In the genomic region with DNA sequence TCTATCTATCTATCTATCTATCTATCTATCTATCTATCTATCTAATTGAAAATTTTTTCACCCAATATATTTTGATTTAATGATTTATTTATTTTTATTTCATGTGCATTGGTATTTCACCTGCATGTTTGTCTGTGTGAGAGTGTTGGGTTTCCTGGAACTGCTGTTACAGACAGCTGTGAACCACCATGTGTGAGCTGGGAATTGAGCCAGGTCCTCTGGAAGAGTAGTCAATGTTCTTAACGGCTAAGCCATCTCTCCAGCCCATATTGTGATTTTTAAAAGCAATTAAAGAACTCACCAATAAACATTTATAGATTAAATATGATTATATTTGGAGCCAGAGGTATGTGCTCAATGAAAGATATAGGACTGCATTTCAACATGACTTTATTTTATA, we compare ENCODE assay signal across 24 mouse cellular contexts.
DNase-seq lines count a peak whose midpoint lies in the region; ATAC-seq and TF ChIP-seq lines count a peak whose summit lies in the region.
"Had no signal": no experiment of that assay in that cellular context is flagged by ENCODE, and none has a peak within 500 bp of the region (broad histone marks: within the 10 kb centered on the region; RNA-seq: fewer than 3 reads in every experiment).

No protein-coding gene starts in this region.

- H3K79me2 ChIP-seq in C2C12 (ENCODE audit: control insufficient read depth, insufficient read depth) = no peaks in the 10 kb centered on the region

- no peaks in the 10 kb centered on the region for H3K9me3 ChIP-seq in limb, embryonic 14.5 days (ENCODE audit: control insufficient read depth, low read length)
- H3K9me3 ChIP-seq in limb, embryonic 10.5 days (replicated peaks) = no peaks in the 10 kb centered on the region
- H3K9me3 ChIP-seq: embryonic facial prominence, embryonic 15.5 days; forebrain, embryonic 12.5 days; intestine, embryonic 15.5 days; limb, embryonic 15.5 days had no signal

- no peaks in the 10 kb centered on the region for H3K79me3 ChIP-seq in C2C12 (ENCODE audit: low read depth)

- no peak overlapping the region for H3K9ac ChIP-seq in limb, embryonic 14.5 days (ENCODE audit: low read depth, low read length, severe bottlenecking)
- H3K9ac ChIP-seq: embryonic facial prominence, embryonic 15.5 days; forebrain, embryonic 12.5 days; forebrain, postnatal 0 days; intestine, embryonic 15.5 days; limb, embryonic 15.5 days; liver, embryonic 14.5 days had no signal

- no peak overlapping the region for H3K27ac ChIP-seq in limb, embryonic 14.5 days (replicated peaks; ENCODE audit: low read depth, low read length)
- no peak overlapping the region for H3K27ac ChIP-seq in limb, embryonic 10.5 days
- H3K27ac ChIP-seq: embryonic facial prominence, embryonic 15.5 days; forebrain, embryonic 12.5 days; intestine, embryonic 15.5 days; layer of hippocampus, adult 2 months; liver, embryonic 14.5 days had no signal

- no peak for ATAC-seq in limb, embryonic 14.5 days (ENCODE audit: low FRiP score, low read depth)
- ATAC-seq: forebrain, postnatal 0 days; hindbrain, embryonic 16.5 days; intestine, embryonic 15.5 days had no signal

- no peak overlapping the region for H3K4me2 ChIP-seq in limb, embryonic 14.5 days (replicated peaks; ENCODE audit: low read depth, low read length, severe bottlenecking)
- H3K4me2 ChIP-seq: embryonic facial prominence, embryonic 15.5 days; forebrain, embryonic 12.5 days; intestine, embryonic 15.5 days; limb, embryonic 15.5 days had no signal

- H3ac ChIP-seq in C2C12 (ENCODE audit: control insufficient read depth, insufficient read length, low read depth) = no peak overlapping the region

- no peak for TF ChIP-seq POLR2A in limb, embryonic 14.5 days (IDR thresholded peaks at IDR 0.05; ENCODE audit: borderline replicate concordance, extremely low read depth, insufficient read depth, insufficient read length)
- no peak for TF ChIP-seq POLR2A in brain, embryonic 14.5 days (IDR thresholded peaks at IDR 0.05; ENCODE audit: borderline replicate concordance, extremely low read depth, insufficient read depth, insufficient read length, poor library complexity, severe bottlenecking)

- no peaks in the 10 kb centered on the region for H3K36me3 ChIP-seq in limb, embryonic 14.5 days (ENCODE audit: control insufficient read depth, insufficient read depth, low read length)
- H3K36me3 ChIP-seq in limb, embryonic 10.5 days = no peaks in the 10 kb centered on the region
- no peaks in the 10 kb centered on the region for H3K36me3 ChIP-seq in C2C12 (ENCODE audit: control insufficient read depth, insufficient read depth)
- H3K36me3 ChIP-seq: embryonic facial prominence, embryonic 15.5 days; forebrain, embryonic 12.5 days; intestine, embryonic 15.5 days; limb, embryonic 15.5 days had no signal

- 27% methylated on average over 1 of the region's 1 CpGs for WGBS in limb, embryonic 14.5 days
- 88% methylated on average over 1 of the region's 1 CpGs for WGBS in limb, embryonic 10.5 days

- no peak overlapping the region for H3K4me3 ChIP-seq in limb, embryonic 14.5 days (replicated peaks; ENCODE audit: low read length)
- no peak overlapping the region for H3K4me3 ChIP-seq in limb, embryonic 10.5 days
- H3K4me3 ChIP-seq in C2C12 (ENCODE audit: insufficient read depth, poor library complexity, severe bottlenecking) = no peak overlapping the region
- H3K4me3 ChIP-seq: embryonic facial prominence, embryonic 15.5 days; forebrain, embryonic 12.5 days; intestine, embryonic 15.5 days; layer of hippocampus, adult 2 months; limb, embryonic 15.5 days had no signal

- peaks cover 17% of the 10 kb centered on the region for H3K4me1 ChIP-seq in limb, embryonic 14.5 days (ENCODE audit: control insufficient read depth, insufficient read depth, low read length)
- peaks cover 17% of the 10 kb centered on the region for H3K4me1 ChIP-seq in limb, embryonic 10.5 days
- H3K4me1 ChIP-seq: embryonic facial prominence, embryonic 15.5 days; intestine, embryonic 15.5 days had no signal

- H3K27me3 ChIP-seq in limb, embryonic 14.5 days (ENCODE audit: control insufficient read depth, insufficient read depth, low read length) = no peaks in the 10 kb centered on the region
- no peaks in the 10 kb centered on the region for H3K27me3 ChIP-seq in limb, embryonic 10.5 days (ENCODE audit: low read depth, poor library complexity, severe bottlenecking)
- H3K27me3 ChIP-seq in C2C12 (ENCODE audit: control insufficient read depth, insufficient read depth, insufficient read length) = no peaks in the 10 kb centered on the region
- H3K27me3 ChIP-seq: CH12.LX; embryonic facial prominence, embryonic 15.5 days; intestine, embryonic 15.5 days; limb, embryonic 15.5 days had no signal

- peak; percentile 88 for DNase-seq in heart, adult 11 months
- DNase-seq in heart, adult 8-10 months (ENCODE audit: low spot score) = no peak
- DNase-seq in limb, embryonic 14.5 days (ENCODE audit: low spot score) = peak; percentile 67
- DNase-seq in limb, embryonic 10.5 days (ENCODE audit: low spot score) = no peak
- peak; percentile 26 for DNase-seq in brain, embryonic 14.5 days (ENCODE audit: low read depth)
- DNase-seq in layer of hippocampus, adult 8-10 months (ENCODE audit: low spot score in 2 of 2) = no peak
- DNase-seq: adrenal gland, postnatal 10 days; B cell, adult 2 months; cerebellum, adult 11-12 months; forebrain, postnatal 0 days; kidney, adult 2 months; kidney, postnatal 36 days; midbrain, embryonic 14.5 days; right cerebral cortex, postnatal 14 days; thymus, postnatal 14 days had no signal

- TF ChIP-seq CTCF in C2C12 (IDR thresholded peaks at IDR 0.05; ENCODE audit: control insufficient read depth, insufficient read depth, insufficient read length) = no peak
- TF ChIP-seq CTCF in brain, embryonic 14.5 days (IDR thresholded peaks at IDR 0.05; ENCODE audit: borderline replicate concordance, extremely low read depth, insufficient read depth, insufficient read length) = no peak

TF ChIP-seq in C2C12, 6 proteins besides CTCF, POLR2A, EP300 and RAD21:
- no peak for TF ChIP-seq CEBPB (IDR thresholded peaks at IDR 0.05; ENCODE audit: low read depth)
- no peak for TF ChIP-seq MAX (IDR thresholded peaks at IDR 0.05)
- no peak for TF ChIP-seq FOSL1 (IDR thresholded peaks at IDR 0.05; ENCODE audit: insufficient read depth, low read length, poor library complexity, severe bottlenecking)
- peak; percentile 10 for TF ChIP-seq MYOD1 (IDR thresholded peaks at IDR 0.05; ENCODE audit: control insufficient read depth, insufficient read length, low read depth)
- TF ChIP-seq USF1 (IDR thresholded peaks at IDR 0.05; ENCODE audit: low read depth) = no peak

Comparison
In these comparisons a context has a peak if more than half of its experiments do, and no peak if none do; other contexts are left out.
1. DNase-seq: peak in heart, adult 11 months (single experiment), limb, embryonic 14.5 days (single experiment) and brain, embryonic 14.5 days (single experiment); none in heart, adult 8-10 months (single experiment), limb, embryonic 10.5 days (single experiment) and layer of hippocampus, adult 8-10 months (0 of 2).